Mouse (Mus musculus) forebrain, embryonic 16.5 days (tissue): ENCODE measurements around the gene Slc29a2. TPM values are rescaled to one million over a fixed set of nuclear protein-coding genes. Genes with fewer than 3 reads are reported as not detected.

ENCODE experiments used
- ATAC-seq: fragments of 200-750 bp; cut with Nextera tagmentation; 2 replicates; pipeline ENCODE4 v1.8.0; 2017; ENCODE audit warnings: mild to moderate bottlenecking, moderate library complexity
- H3K27ac ChIP-seq: fragments of 300-500 bp; sonication (generic); 2 replicates; pipeline ENCODE4 v1.5.1; 2014; ENCODE audit warnings: low read length, control low read depth
- H3K27me3 ChIP-seq: fragments of 300-500 bp; sonication (generic); replicated peaks from 2 replicates; pipeline ENCODE4 v1.6.1; 2014; ENCODE audit warnings: low read length; ENCODE audit not compliant: control insufficient read depth, insufficient read depth
- H3K36me3 ChIP-seq: fragments of 300-500 bp; sonication (generic); 2 replicates; pipeline ENCODE4 v1.6.1; 2014; ENCODE audit not compliant: control insufficient read depth, insufficient read depth
- H3K4me1 ChIP-seq: fragments of 300-500 bp; sonication (generic); replicated peaks from 2 replicates; pipeline ENCODE4 v1.6.1; 2014; ENCODE audit warnings: low read length; ENCODE audit not compliant: control insufficient read depth, insufficient read depth
- H3K4me2 ChIP-seq: fragments of 300-500 bp; sonication (generic); 2 replicates; pipeline ENCODE4 v1.6.1; 2014; ENCODE audit warnings: mild to moderate bottlenecking, low read length, control low read depth
- H3K4me3 ChIP-seq: fragments of 300-500 bp; sonication (generic); replicated peaks from 2 replicates; pipeline ENCODE4 v1.5.1; 2014; ENCODE audit warnings: mild to moderate bottlenecking, low read length, control low read depth
- H3K9ac ChIP-seq: fragments of 300-500 bp; sonication (generic); replicated peaks from 2 replicates; pipeline ENCODE4 v1.6.1; 2014; ENCODE audit warnings: low read depth, low read length, control low read depth
- H3K9me3 ChIP-seq: fragments of 300-500 bp; sonication (generic); 2 replicates; pipeline ENCODE4 v1.6.1; 2016; ENCODE audit warnings: low read length; ENCODE audit not compliant: control insufficient read depth
- WGBS: fragments of 180-500 bp; shearing (Covaris S2); extraction: QIAGEN DNeasy Blood & Tissue Kit; methylation state at CpG from one replicate; pipeline ENCODE4 v1.1.7; 2014; 5-methylcytosine and 5-hydroxymethylcytosine counted together
- polyA plus RNA-seq: library from polyadenylated mRNA; unstranded; fragments of >200 nt; fragmentation: Nextera tagmentation; extraction: Ambion mirVana; gene quantifications from 2 replicates; pipeline ENCODE4 v1.2.1, GENCODE M21; 2015

Gene Slc29a2
- polyA plus RNA-seq = 11.2 and 13.4 TPM in 2 replicates

DNA sequence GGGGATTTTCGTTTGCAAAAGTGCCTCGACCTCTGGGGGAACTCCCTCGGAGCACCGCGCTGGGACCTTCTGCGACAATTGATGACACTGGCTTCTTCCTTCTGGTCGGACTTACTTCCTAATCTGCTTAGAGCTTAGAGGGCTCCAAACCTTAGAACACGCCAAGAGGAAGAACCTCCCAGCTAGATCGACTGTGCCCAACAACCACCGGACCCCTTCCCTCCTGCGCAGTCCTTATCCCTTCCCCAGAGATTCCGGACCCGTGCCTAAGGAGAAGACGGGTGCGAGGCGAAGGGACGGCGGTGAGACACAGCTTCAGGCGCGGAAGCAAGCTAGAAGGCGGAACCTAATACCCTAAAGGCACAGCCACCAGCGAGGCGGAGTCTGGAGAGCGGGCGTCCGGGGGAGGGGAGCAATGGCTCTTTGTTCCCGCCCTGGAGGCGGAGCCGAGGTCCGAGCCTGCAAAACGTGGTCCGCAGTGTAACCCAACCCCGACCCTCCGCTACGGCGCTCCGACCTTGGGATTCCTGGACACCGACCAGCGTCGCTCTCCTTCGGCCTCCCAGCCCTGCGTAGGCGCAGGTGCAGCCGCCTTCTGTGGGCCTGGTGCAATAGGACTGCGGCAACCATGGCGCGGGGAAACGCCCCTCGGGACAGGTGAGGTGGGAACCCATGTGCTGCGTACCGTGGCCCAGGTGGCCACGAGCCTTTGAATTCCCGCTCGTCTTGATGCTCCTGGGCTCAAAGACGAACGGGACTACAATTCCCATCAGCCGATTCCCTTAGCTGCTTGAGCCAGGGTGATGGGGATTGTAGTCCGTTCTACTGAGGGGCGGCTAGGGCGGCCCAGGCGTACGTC lies at the start of gene Slc29a2:
Gene Slc29a2 (plus strand): TSS at position 240 of the 859 bp plus-strand sequence.
- Histone ChIP-seq H3K27me3 (no peaks in the 10 kb centered on the region), H3K36me3 (peaks cover 5% of the 10 kb centered on the region; the same call in 1 of the 2 replicates), H3K27ac (peak within 1 kb of the TSS; percentile 89), H3K4me3 (peak within 1 kb of the TSS; percentile 87), H3K4me1 (peaks cover 4% of the 10 kb centered on the region), H3K4me2 (peak within 1 kb of the TSS; percentile 79), H3K9ac (peak within 1 kb of the TSS; percentile 92), H3K9me3 (no peaks in the 10 kb centered on the region)
- WGBS = under 1% methylated on average over 61 of the region's 62 CpGs
- ATAC-seq = peak; percentile 95

DNA sequence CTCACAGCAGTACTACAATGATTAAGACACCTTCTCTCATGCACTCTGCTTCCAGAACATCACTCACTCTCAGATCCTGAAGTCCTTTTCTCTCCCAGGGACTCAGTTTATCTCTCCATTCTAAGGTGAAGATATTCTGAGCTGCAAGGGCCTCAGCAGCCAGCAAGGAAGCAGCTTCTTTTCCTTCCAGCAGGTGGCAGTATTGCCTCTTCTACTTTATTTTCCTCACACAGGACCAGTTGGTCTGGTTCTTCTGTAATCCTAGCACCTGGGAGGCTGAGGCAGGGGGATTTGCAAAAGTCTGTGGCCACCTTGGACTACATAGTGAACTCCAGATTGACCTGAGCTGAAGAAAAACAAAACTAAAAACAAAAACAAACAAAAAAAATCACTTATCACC lies 41.9 kb upstream of the Slc29a2 start:
- H3K9me3 ChIP-seq = no peaks in the 10 kb centered on the region
- H3K27ac ChIP-seq = no peak overlapping the region
- H3K36me3 ChIP-seq = no peaks in the 10 kb centered on the region
- peaks cover 37% of the 10 kb centered on the region for H3K27me3 ChIP-seq
- no peak overlapping the region for H3K9ac ChIP-seq
- H3K4me2 ChIP-seq = no peak overlapping the region
- no peaks in the 10 kb centered on the region for H3K4me1 ChIP-seq
- H3K4me3 ChIP-seq = no peak overlapping the region
- 0 out of 2 replicates have a peak, but pooled peaks have one; percentile 52 for ATAC-seq

DNA sequence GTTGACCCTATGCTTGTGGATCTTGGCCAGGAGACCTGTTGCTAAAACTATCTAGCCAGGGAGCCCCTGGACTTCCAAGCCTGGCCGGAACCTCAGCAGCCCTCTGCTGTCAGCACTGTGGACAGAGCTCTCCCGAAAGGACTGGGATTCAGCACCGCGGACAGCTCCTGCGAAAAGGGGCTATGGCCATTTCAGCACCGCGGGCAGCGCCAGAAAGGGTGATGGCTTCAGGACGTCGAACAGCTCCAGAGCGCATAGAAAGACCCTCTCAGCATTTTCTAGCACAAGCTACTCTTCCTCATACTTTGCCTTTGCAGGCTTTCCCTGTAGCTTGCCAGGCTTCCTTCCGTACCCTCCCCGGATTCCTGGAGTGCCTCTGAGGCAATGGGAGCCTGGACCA lies 34.6 kb upstream of the Slc29a2 start:
- no peak for ATAC-seq

DNA sequence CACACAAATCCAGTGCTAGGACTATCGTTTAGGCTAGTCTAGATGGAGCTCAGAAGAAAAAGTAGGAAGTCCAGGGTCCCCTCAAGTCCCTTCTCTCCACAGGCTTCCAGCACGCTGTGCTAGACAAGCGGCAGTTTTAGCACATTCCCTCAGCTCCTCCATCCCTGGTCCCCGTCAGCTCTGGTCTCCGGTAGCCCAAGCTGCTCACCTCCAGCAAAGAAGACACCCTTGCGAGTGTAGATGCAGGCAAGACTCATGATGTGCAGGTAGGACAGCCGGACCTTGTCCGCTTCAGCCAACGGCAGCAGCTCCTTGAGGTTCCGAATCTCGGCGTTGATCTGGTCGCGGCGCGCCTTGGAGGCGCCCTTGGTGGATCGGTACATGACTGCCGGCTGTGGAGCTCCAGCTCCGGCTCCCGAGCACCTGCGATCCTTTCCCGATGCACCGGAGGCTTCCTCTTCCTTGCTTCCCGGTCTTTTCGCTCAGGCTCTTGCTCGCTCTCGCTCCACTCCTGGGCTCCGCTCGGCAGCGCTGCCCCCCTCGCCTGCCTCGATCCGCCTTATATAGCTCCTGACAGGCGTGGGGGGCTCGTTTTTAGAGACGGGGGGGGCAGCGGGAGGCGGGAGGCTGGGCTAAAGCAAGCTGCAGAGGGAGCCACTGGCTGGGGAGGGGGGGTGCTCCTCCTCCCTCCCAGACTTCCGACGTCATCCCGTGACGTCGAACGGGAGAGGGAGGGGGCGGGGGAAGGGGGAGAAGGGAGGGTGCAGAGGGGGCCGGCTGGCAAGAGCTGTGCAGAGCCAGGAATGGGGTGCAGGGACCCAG lies 34.0 kb upstream of the Slc29a2 start:
- H3K9ac ChIP-seq = peak overlapping the region; percentile 71
- no peaks in the 10 kb centered on the region for H3K9me3 ChIP-seq
- no peaks in the 10 kb centered on the region for H3K36me3 ChIP-seq
- H3K4me2 ChIP-seq = peak overlapping the region; percentile 90
- H3K27me3 ChIP-seq = peaks cover 40% of the 10 kb centered on the region; the same call in 1 of the 2 replicates
- H3K27ac ChIP-seq = peak overlapping the region; percentile 72
- WGBS = 13% methylated on average over 40 of the region's 47 CpGs
- H3K4me1 ChIP-seq = peaks cover 37% of the 10 kb centered on the region
- peak overlapping the region; percentile 57 for H3K4me3 ChIP-seq
- peak; percentile 73 for ATAC-seq

More for the DNA sequence above, 34.6 kb upstream of the Slc29a2 start:
- H3K27ac ChIP-seq = no peak overlapping the region
- H3K4me3 ChIP-seq = peak overlapping the region; percentile 57
- peaks cover 37% of the 10 kb centered on the region for H3K4me1 ChIP-seq
- no peaks in the 10 kb centered on the region for H3K36me3 ChIP-seq
- peaks cover 46% of the 10 kb centered on the region for H3K27me3 ChIP-seq
- H3K4me2 ChIP-seq = peak overlapping the region; percentile 90
- WGBS = 4% methylated on average over 13 of the region's 13 CpGs
- H3K9ac ChIP-seq = peak overlapping the region; percentile 71
- no peaks in the 10 kb centered on the region for H3K9me3 ChIP-seq

DNA sequence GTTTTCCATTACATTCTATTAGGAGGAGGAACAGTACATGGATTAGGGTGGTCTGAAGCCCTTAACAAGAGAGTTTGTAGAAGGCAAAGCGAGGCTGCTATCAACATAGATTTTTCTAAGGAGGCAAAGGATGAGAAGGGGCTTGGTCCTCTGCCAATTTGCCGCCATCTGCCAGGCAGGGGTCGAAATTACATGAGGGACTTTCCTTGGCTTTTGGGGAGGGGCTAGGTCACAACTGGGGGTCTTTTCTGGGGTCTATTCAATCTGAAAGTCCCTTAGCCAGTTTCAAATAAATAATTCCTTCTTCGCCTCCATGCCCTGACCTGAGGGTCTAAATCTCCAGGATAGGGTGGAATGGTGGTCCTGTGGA lies 33.4 kb upstream of the Slc29a2 start, which contains the start of gene Npas4:
Gene Npas4 (minus strand): TSS at position 61 of the 370 bp plus-strand sequence.
- H3K27ac ChIP-seq = peak within 1 kb of the TSS; percentile 72
- H3K9ac ChIP-seq = peak within 1 kb of the TSS; percentile 71
- peak within 1 kb of the TSS; percentile 90 for H3K4me2 ChIP-seq
- peaks cover 37% of the 10 kb centered on the region for H3K4me1 ChIP-seq
- no peaks in the 10 kb centered on the region for H3K36me3 ChIP-seq
- peaks cover 34% of the 10 kb centered on the region; the same call in 1 of the 2 replicates for H3K27me3 ChIP-seq
- peak within 1 kb of the TSS; percentile 57 for H3K4me3 ChIP-seq
- 9% methylated on average over 4 of the region's 4 CpGs for WGBS
- no peaks in the 10 kb centered on the region for H3K9me3 ChIP-seq
- no peak for ATAC-seq

DNA sequence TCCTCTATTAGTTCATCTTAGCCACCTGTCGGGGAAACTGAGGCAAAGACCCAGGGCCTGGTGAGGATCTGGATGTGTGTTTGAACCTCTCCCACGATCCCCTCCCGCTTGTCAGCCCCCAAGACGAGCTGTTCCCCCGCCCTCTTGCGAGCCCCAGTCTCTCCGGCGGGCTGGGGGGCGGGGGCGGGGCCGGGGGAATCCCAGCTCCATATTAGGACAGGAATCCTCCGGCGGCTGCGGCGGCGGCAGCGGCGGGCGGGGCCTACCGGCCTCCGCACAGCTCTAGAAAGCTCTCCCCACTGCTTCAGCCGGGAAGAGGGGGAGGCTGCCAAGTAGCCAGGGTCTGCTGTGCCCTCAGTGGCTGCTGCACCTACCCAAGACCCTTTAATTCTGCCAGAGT lies 32.9 kb upstream of the Slc29a2 start:
- H3K27me3 ChIP-seq = peaks cover 31% of the 10 kb centered on the region; the same call in 1 of the 2 replicates
- H3K27ac ChIP-seq = peak overlapping the region; percentile 72
- peaks cover 37% of the 10 kb centered on the region for H3K4me1 ChIP-seq
- peak overlapping the region; percentile 90 for H3K4me2 ChIP-seq
- no peaks in the 10 kb centered on the region for H3K9me3 ChIP-seq
- peak overlapping the region; percentile 57 for H3K4me3 ChIP-seq
- peak; percentile 30 for ATAC-seq
- no peaks in the 10 kb centered on the region for H3K36me3 ChIP-seq
- WGBS = under 1% methylated on average over 22 of the region's 22 CpGs
- 0 out of 2 replicates have a peak overlapping the region, but pooled peaks have one; percentile 22 for H3K9ac ChIP-seq

DNA sequence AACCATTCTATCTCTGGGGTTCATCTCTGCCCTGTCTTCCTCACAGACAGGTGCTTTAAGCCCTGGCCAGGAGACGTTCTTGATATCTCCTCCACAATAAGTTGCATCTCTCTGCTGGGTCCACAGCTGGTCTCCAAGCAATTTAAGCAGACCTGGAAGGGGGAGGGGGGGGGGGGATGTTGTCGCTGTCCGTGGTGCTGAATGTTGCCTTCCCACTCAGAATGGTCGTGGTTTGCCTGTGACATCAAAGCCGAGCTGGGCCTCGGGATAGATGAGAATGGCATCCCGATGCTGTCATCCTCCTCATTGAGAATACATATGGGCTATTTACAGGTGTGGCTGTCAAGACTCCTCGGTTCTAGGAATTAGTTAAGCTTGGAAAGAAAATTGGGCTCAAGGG lies 31.3 kb upstream of the Slc29a2 start:
- no peak overlapping the region for H3K27ac ChIP-seq
- WGBS = 17% methylated on average over 8 of the region's 8 CpGs
- no peak overlapping the region for H3K4me2 ChIP-seq
- no peaks in the 10 kb centered on the region for H3K9me3 ChIP-seq
- H3K27me3 ChIP-seq = peaks cover 24% of the 10 kb centered on the region; the same call in 1 of the 2 replicates
- no peak for ATAC-seq
- no peak overlapping the region for H3K9ac ChIP-seq
- H3K4me3 ChIP-seq = no peak overlapping the region
- H3K4me1 ChIP-seq = peaks cover 37% of the 10 kb centered on the region
- H3K36me3 ChIP-seq = no peaks in the 10 kb centered on the region

DNA sequence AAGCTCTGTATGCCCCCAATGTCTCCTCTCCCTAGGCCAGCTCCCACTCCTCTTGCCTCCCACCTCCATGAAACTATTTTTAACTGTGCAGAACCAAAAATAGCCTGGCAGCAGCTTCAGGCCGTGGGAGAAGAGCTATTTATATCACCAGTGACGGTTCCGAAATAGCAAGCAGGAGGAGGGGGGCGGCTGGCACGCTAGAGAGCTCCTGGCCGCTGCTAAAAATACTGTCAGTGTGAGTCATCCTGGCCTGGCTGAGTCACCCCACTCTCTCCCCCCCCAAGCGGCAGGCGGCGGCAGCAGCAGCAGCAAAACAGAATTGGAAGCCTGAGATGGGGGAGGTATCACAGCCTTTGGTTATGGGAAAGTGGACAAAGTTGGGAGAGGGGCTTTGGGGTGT lies 30.8 kb upstream of the Slc29a2 start:
- H3K4me2 ChIP-seq = no peak overlapping the region
- WGBS = 3% methylated on average over 9 of the region's 9 CpGs
- peak; percentile 29; the same call in 1 of the 2 replicates for ATAC-seq

DNA sequence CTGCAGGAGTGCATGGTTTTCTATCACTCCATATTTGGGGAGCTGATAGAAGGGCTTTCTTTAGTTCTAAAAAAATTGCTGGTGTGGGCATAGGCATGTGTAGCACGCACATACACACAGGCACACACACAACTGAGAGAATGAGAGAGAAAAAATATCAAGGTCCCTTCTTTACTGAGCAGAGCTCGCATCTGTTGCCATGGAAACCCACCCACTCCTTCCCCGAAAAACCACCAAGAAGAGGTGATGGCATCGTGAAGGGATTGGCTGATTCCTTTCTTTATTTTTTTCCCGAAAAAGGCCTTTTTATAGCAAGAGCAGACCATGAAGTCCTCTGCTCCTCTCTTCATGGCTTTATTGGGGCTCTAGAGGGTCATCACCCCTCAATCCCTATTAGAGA lies 29.6 kb upstream of the Slc29a2 start:
- Histone ChIP-seq H3K4me3 (no peak overlapping the region), H3K9ac (no peak overlapping the region), H3K4me1 (peaks cover 32% of the 10 kb centered on the region), H3K36me3 (no peaks in the 10 kb centered on the region), H3K27me3 (peaks cover 10% of the 10 kb centered on the region; the same call in 1 of the 2 replicates), H3K27ac (peak overlapping the region; percentile 63), H3K9me3 (no peaks in the 10 kb centered on the region), H3K4me2 (no peak overlapping the region; the same call in 1 of the 2 replicates)
- no peak; the same call in 1 of the 2 replicates for ATAC-seq
- 44% methylated on average over 5 of the region's 5 CpGs for WGBS

More for the DNA sequence above, 30.8 kb upstream of the Slc29a2 start:
- Histone ChIP-seq H3K4me3 (no peak overlapping the region), H3K9me3 (no peaks in the 10 kb centered on the region), H3K9ac (no peak overlapping the region), H3K27ac (no peak overlapping the region), H3K4me1 (peaks cover 37% of the 10 kb centered on the region), H3K36me3 (no peaks in the 10 kb centered on the region), H3K27me3 (peaks cover 21% of the 10 kb centered on the region; the same call in 1 of the 2 replicates)
